Mouse (Mus musculus) midbrain, embryonic 11.5 days (tissue): ENCODE results near the gene Sirpb1b. TPM values are rescaled to one million over a fixed set of nuclear protein-coding genes. Genes with fewer than 3 reads are reported as not detected.
"Not testable (repeated sequence)": the region's sequence is repeated elsewhere in the genome, so short reads cannot be mapped to it uniquely, and the experiment has no call there.

Source experiments
- ATAC-seq: fragments of 200-750 bp; cut with Nextera tagmentation; 2 replicates; pipeline ENCODE4 v1.8.0; 2017; ENCODE audit warnings: moderate TSS enrichment, moderate library complexity; ENCODE audit not compliant: low FRiP score
- DNase-seq: peaks from one replicate; pipeline ENCODE4 v3.0.0; 2015; ENCODE audit warnings: low spot score; ENCODE audit errors: missing footprints
- H3K27ac ChIP-seq: fragments of 300-500 bp; sonication (generic); 2 replicates; pipeline ENCODE4 v1.5.1; 2014; ENCODE audit warnings: low read depth, low read length
- H3K27me3 ChIP-seq: fragments of 300-500 bp; sonication (generic); 2 replicates; pipeline ENCODE4 v1.6.1; 2014; ENCODE audit warnings: mild to moderate bottlenecking, low read length, moderate library complexity, mixed read lengths; ENCODE audit not compliant: control insufficient read depth, insufficient read depth
- H3K36me3 ChIP-seq: fragments of 300-500 bp; sonication (generic); 2 replicates; pipeline ENCODE4 v1.6.1; 2014; ENCODE audit warnings: mild to moderate bottlenecking, low read length, moderate library complexity, mixed read lengths; ENCODE audit not compliant: control insufficient read depth, insufficient read depth
- H3K4me1 ChIP-seq: fragments of 300-500 bp; sonication (generic); 2 replicates; pipeline ENCODE4 v1.6.1; 2014; ENCODE audit warnings: low read length; ENCODE audit not compliant: control insufficient read depth, insufficient read depth
- H3K4me2 ChIP-seq: fragments of 300-500 bp; sonication (generic); 2 replicates; pipeline ENCODE4 v1.6.1; 2014; ENCODE audit warnings: mild to moderate bottlenecking, moderate library complexity
- H3K4me3 ChIP-seq: fragments of 300-500 bp; sonication (generic); 2 replicates; pipeline ENCODE4 v1.5.1; 2014; ENCODE audit warnings: low read depth, low read length
- H3K9ac ChIP-seq: fragments of 300-500 bp; sonication (generic); 2 replicates; pipeline ENCODE4 v1.6.1; 2014; ENCODE audit warnings: low read length
- H3K9me3 ChIP-seq: fragments of 300-500 bp; sonication (generic); 2 replicates; pipeline ENCODE4 v1.6.1; 2016; ENCODE audit warnings: low read length; ENCODE audit not compliant: control insufficient read depth
- WGBS: fragments of 180-500 bp; shearing (Covaris S2); extraction: QIAGEN DNeasy Blood & Tissue Kit; methylation state at CpG from one replicate; pipeline ENCODE4 v1.1.7; 2014; 5-methylcytosine and 5-hydroxymethylcytosine counted together
- polyA plus RNA-seq: library from polyadenylated mRNA; unstranded; fragments of >200 nt; fragmentation: Nextera tagmentation; extraction: Ambion mirVana; gene quantifications from 2 replicates; pipeline ENCODE4 v1.2.1, GENCODE M21; 2014

The Sirpb1b gene
- polyA plus RNA-seq, 1 experiment from 2014 or later: not detected

DNA sequence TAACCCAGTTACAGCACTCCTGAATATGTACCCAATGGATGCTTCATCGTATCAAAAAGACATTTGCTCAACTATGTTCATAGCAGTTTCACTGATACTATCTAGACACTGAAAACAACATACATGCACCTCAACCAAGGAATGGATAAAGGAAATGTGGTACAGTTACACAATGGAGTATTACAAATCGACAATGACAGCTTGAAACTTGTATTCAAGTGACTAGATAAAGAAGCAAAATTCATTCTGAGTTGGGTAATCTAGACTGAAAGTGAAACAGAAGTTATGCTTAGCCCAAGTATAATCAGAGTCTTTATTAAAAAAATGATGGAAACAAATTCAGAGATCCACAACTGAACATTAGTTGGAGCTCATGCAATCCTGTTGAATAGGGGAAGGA is 100.0 kb downstream of the Sirpb1b start:
- 95% methylated on average over 1 of the region's 2 CpGs for WGBS

GRCm38 (mm10) chr3:15470158-15470557 is 104.7 kb downstream of the Sirpb1b start:
- H3K4me1 ChIP-seq, H3K9ac ChIP-seq, H3K27ac ChIP-seq, DNase-seq, H3K4me3 ChIP-seq, H3K27me3 ChIP-seq, H3K36me3 ChIP-seq, H3K9me3 ChIP-seq, H3K4me2 ChIP-seq, ATAC-seq: not testable (repeated sequence)
- WGBS: 50% methylated on average over 1 of the region's 3 CpGs

More for the DNA sequence above, 100.0 kb downstream of the Sirpb1b start:
- not testable (repeated sequence) for H3K4me2 ChIP-seq, H3K36me3 ChIP-seq, ATAC-seq, H3K9me3 ChIP-seq, H3K4me1 ChIP-seq, H3K27me3 ChIP-seq, H3K27ac ChIP-seq, DNase-seq, H3K4me3 ChIP-seq, H3K9ac ChIP-seq

Other genes starting within 250 kb of the Sirpb1b start
- not detected in 2 replicates for gene Gm9733, start 242.8 kb downstream of the Sirpb1b start, polyA plus RNA-seq
- not detected in 2 replicates for gene Sirpb1a, start 148.5 kb downstream of the Sirpb1b start, polyA plus RNA-seq